Mouse (Mus musculus) ES-E14 (cell line): ENCODE results near the gene Zfp69. TPM values are rescaled to one million over a fixed set of nuclear protein-coding genes. Genes with fewer than 3 reads are reported as not detected.
A peak's percentile ranks its signal among the peaks of the same experiment; 100 is the strongest.

ENCODE experiments used
- DNase-seq: peaks from one replicate; pipeline ENCODE4 v3.0.0-alpha.2; 2013; ENCODE audit warnings: low read depth, low spot score
- H3K27ac ChIP-seq: 2 replicates; pipeline ENCODE4 v1.5.1; 2012; ENCODE audit warnings: low read depth, mild to moderate bottlenecking, low read length, moderate library complexity, mixed read lengths; ENCODE audit not compliant: poor library complexity, insufficient read depth, severe bottlenecking
- H3K36me3 ChIP-seq: 2 replicates; pipeline ENCODE4 v1.6.1; 2012; ENCODE audit warnings: mild to moderate bottlenecking, low read length, moderate library complexity, mixed read lengths; ENCODE audit not compliant: control insufficient read depth, poor library complexity, insufficient read depth, severe bottlenecking
- H3K4me1 ChIP-seq, 2 experiments: fragments of 150-350 bp in 1 of 2; sonication (generic) in 1 of 2; 2 replicates each; pipeline ENCODE4 v1.6.1; 2012; ENCODE audit warnings: low read length in 2 of 2, mild to moderate bottlenecking in 1 of 2, mixed read lengths in 1 of 2; ENCODE audit not compliant: control insufficient read depth in 2 of 2, insufficient read depth in 2 of 2, poor library complexity in 1 of 2
- H3K4me3 ChIP-seq, 2 experiments: fragments of 150-350 bp in 1 of 2; sonication (generic) in 1 of 2; 2 replicates each; pipeline ENCODE4 v1.5.1; 2012; ENCODE audit warnings: low read length in 2 of 2, low read depth in 1 of 2, mild to moderate bottlenecking in 1 of 2, mixed read lengths in 1 of 2; ENCODE audit not compliant: insufficient read depth in 1 of 2, poor library complexity in 1 of 2, severe bottlenecking in 1 of 2
- H3K9ac ChIP-seq: 2 replicates; pipeline ENCODE4 v1.6.1; 2012; ENCODE audit warnings: low read depth, mild to moderate bottlenecking, low read length, mixed read lengths; ENCODE audit not compliant: poor library complexity, insufficient read depth, severe bottlenecking
- H3K9me3 ChIP-seq: fragments of 150-350 bp; sonication (generic); 2 replicates; pipeline ENCODE4 v1.6.1; 2012; ENCODE audit warnings: low read depth, mild to moderate bottlenecking, low read length; ENCODE audit not compliant: control insufficient read depth, insufficient read depth
- CHD2 ChIP-seq: IDR thresholded peaks from 2 replicates; pipeline ENCODE4 v1.6.1; 2014; ENCODE audit warnings: mild to moderate bottlenecking, low read depth, low read length, inconsistent platforms
- HCFC1 ChIP-seq: IDR thresholded peaks from 2 replicates; pipeline ENCODE4 v1.6.1; 2012; ENCODE audit warnings: low read length, inconsistent platforms, borderline replicate concordance; ENCODE audit not compliant: insufficient read depth
- MAFK ChIP-seq: IDR thresholded peaks from 2 replicates; pipeline ENCODE4 v1.6.1; 2014; ENCODE audit warnings: mild to moderate bottlenecking, low read depth, low read length, inconsistent platforms; ENCODE audit not compliant: insufficient read depth
- ZC3H11A ChIP-seq: IDR thresholded peaks from 2 replicates; pipeline ENCODE4 v1.6.1; 2012; ENCODE audit warnings: low read depth, mild to moderate bottlenecking, inconsistent platforms, low read length, borderline replicate concordance
- ZNF384 ChIP-seq: IDR thresholded peaks from 2 replicates; pipeline ENCODE4 v1.6.1; 2012; ENCODE audit warnings: low read depth, low read length, inconsistent platforms
- in situ Hi-C, 2 experiments: fragments of 600-800 bp; cut with MboI; formaldehyde crosslinking; loops; one replicate each; pipeline ENCODE4 v1.15.1; 2025; ENCODE audit warnings: low sequenced_read_pairs in 2 of 2, inconsistent platforms in 1 of 2; ENCODE audit not compliant: unreplicated experiment in 2 of 2
- total RNA-seq: library from RNA; depleted of rRNA; stranded (reverse); fragments of 300-350 nt; gene quantifications from 2 replicates; pipeline ENCODE4 v1.2.3, GENCODE M21; 2012; rRNA removed

Zfp69 gene
- total RNA-seq, result 3.7 and 4.5 TPM in 2 replicates

DNA sequence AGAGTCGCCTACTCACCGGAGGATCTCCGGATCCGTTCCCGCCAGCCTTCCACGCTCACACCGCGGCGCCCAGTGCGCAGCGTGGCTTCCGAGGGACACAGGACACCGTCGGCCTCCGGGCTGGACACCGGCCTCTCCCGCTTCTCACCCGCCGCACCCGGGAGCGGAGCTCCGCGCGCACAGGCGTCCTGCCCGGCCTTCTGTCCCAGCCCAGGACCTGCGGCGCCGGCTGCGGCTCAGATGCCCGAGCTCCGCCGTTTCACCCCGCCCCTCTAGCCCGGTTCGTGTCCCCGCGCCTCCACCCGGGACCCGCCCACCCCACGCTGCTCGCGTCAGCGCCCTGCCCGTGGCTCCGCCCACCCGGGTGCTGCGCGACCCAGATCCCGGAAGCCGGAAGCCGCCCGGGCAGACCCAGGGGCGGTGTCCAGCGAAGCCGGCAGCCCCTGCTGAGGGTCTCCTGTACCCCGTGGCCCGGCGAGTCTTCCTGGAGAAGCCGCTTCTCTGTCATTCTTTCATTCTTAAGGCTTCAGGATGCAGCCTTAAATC lies at the start of gene Zfp69:
TSS of gene Zfp69 (minus strand) at position 272 of the 546 bp plus-strand sequence.
- no peak within 1 kb of the TSS for H3K27ac ChIP-seq
- peak within 1 kb of the TSS; percentile 74 for H3K9ac ChIP-seq
- DNase-seq, result peak; percentile 46
- peak within 1 kb of the TSS; percentile 78 to 93 for H3K4me3 ChIP-seq
- H3K36me3 ChIP-seq, result no peaks in the 10 kb centered on the region; the same call in 1 of the 2 replicates
- H3K9me3 ChIP-seq, result no peaks in the 10 kb centered on the region
- TF ChIP-seq MAFK (no peak), ZC3H11A (no peak), HCFC1 (no peak), CHD2 (no peak), ZNF384 (no peak)
- in situ Hi-C loops, result no loop called here
- no peaks in the 10 kb centered on the region for H3K4me1 ChIP-seq

DNA sequence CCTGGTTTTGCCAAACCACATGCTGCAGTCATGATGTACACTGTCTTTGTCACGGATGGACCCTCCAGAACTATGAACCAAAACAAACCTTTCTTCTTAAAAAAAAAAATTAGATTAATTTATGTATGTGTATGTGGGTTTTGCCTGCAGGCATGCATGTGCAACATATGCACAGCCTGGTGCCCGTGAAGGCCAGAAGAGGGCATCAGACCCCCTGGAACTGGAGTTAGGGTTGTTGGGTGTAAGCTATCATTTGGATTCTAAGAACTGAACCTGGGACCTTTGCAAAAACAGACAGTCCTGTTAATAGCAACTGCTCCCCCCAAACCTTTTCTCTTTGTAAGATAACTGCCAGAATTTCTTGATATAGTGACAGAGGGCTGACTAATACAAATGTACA lies 49.5 kb upstream of the Zfp69 start:
- in situ Hi-C loops, result no loop called here
- TF ChIP-seq ZC3H11A (no peak), CHD2 (no peak), HCFC1 (no peak), ZNF384 (no peak), MAFK (no peak)

DNA sequence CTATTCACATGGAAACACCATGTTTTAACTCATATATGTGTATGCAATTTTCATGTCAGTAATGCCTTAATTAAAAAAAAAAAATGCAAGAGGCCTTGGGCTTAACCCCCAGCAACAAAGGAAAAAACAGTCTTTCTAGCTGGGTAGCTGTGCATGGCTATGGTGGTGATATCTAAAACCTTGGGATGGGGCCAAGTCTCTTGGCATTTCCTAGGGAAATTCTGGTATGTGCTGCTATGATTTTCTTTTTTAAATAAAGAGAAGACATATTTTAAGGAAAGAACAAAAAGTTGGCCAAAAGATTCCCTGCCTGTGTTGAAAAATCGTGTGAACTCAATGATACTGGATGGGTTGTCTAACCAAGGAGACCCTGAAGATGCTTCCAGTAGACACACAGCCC lies 44.4 kb upstream of the Zfp69 start:
- H3K4me3 ChIP-seq, result no peak overlapping the region
- H3K4me1 ChIP-seq, result no peaks in the 10 kb centered on the region
- H3K9me3 ChIP-seq, result no peaks in the 10 kb centered on the region
- H3K36me3 ChIP-seq, result no peaks in the 10 kb centered on the region
- H3K27ac ChIP-seq, result no peak overlapping the region
- no peak overlapping the region for H3K9ac ChIP-seq
- no peak for DNase-seq
- TF ChIP-seq MAFK (no peak), ZC3H11A (no peak), ZNF384 (no peak), CHD2 (no peak)
- in situ Hi-C loops, result no loop called here

More for the DNA sequence above, 49.5 kb upstream of the Zfp69 start:
- Histone ChIP-seq H3K9me3 (no peaks in the 10 kb centered on the region), H3K9ac (no peak overlapping the region), H3K4me1 (no peaks in the 10 kb centered on the region; a peak in 1 of 4 replicates), H3K36me3 (no peaks in the 10 kb centered on the region), H3K27ac (no peak overlapping the region), H3K4me3 (no peak overlapping the region)
- no peak for DNase-seq

DNA sequence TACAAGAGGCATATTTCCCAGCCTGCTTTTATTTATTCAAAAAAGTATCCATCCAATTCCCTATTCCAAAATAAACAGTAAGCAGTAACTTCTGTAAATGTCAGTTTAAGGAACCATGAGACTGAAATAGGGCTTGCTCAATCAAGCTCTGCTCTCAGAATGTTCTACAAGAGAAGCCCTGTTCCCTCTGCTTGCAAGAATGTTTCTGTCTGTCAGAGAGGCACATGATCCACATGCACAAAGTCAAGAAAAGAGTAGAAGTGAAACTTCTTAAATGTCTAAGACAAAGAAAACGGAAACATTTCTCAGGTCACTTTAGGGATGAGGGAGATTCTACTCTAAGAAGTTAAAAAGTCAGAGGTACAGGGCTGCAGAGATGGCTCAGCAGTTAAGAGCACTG lies 41.5 kb upstream of the Zfp69 start:
- H3K9ac ChIP-seq, result no peak overlapping the region
- H3K9me3 ChIP-seq, result no peaks in the 10 kb centered on the region
- no peak for DNase-seq
- H3K4me3 ChIP-seq, result no peak overlapping the region
- in situ Hi-C loops, result no loop called here
- no peak overlapping the region for H3K27ac ChIP-seq
- no peaks in the 10 kb centered on the region for H3K4me1 ChIP-seq
- no peaks in the 10 kb centered on the region for H3K36me3 ChIP-seq
- no peak for TF ChIP-seq ZC3H11A
- TF ChIP-seq ZNF384, result no peak
- TF ChIP-seq CHD2, result no peak
- no peak for TF ChIP-seq HCFC1
- no peak for TF ChIP-seq MAFK

DNA sequence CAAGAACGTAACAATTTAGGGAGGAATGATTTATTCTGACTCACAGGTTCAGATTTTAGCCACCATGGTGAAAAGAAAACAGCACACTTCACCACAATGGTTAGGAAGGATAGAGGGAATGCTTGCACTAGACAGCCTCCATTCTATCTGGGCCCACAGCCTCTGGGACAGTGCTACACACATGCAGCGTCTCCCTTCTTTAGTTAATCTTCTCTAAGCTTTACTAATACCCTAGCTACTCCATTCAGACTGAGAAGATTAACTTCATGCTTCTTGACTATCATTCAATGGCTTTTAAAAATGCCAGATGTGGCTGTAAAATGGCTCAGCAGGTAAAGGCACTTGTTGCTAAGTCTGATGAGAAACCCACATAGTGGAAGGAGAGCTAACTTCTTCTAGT lies 40.8 kb upstream of the Zfp69 start:
- DNase-seq, result no peak
- no peak for TF ChIP-seq ZC3H11A

More for the DNA sequence above, 40.8 kb upstream of the Zfp69 start:
- no peaks in the 10 kb centered on the region for H3K4me1 ChIP-seq
- H3K36me3 ChIP-seq, result no peaks in the 10 kb centered on the region
- H3K27ac ChIP-seq, result no peak overlapping the region
- H3K4me3 ChIP-seq, result no peak overlapping the region
- no peaks in the 10 kb centered on the region for H3K9me3 ChIP-seq
- in situ Hi-C loops, result no loop called here
- no peak overlapping the region for H3K9ac ChIP-seq
